Mouse (Mus musculus) kidney, postnatal 0 days (tissue): ENCODE data around the gene Carmil1. TPM values are rescaled to one million over a fixed set of nuclear protein-coding genes. Genes with fewer than 3 reads are reported as not detected.

ENCODE experiments used
- ATAC-seq: fragments of 200-750 bp; cut with Nextera tagmentation; replicated peaks from 2 replicates; pipeline ENCODE4 v1.8.0; 2017; ENCODE audit warnings: low read depth, moderate number of reproducible peaks, moderate TSS enrichment, moderate library complexity; ENCODE audit not compliant: low FRiP score
- DNase-seq: peaks from one replicate; pipeline ENCODE4 v3.0.0-alpha.2; 2016; ENCODE audit warnings: low spot score
- H3K27ac ChIP-seq: fragments of 300-500 bp; sonication (generic); 2 replicates; pipeline ENCODE4 v1.5.1; 2014; ENCODE audit warnings: mild to moderate bottlenecking
- H3K27me3 ChIP-seq: fragments of 300-500 bp; sonication (generic); 2 replicates; pipeline ENCODE4 v1.6.1; 2014; ENCODE audit warnings: low read length, mixed read lengths; ENCODE audit not compliant: insufficient read depth
- H3K36me3 ChIP-seq: fragments of 300-500 bp; sonication (generic); 2 replicates; pipeline ENCODE4 v1.6.1; 2014; ENCODE audit warnings: low read length, mixed read lengths; ENCODE audit not compliant: insufficient read depth
- H3K4me1 ChIP-seq: fragments of 300-500 bp; sonication (generic); replicated peaks from 2 replicates; pipeline ENCODE4 v1.6.1; 2014; ENCODE audit warnings: antibody characterized with exemption, low read length, mixed read lengths; ENCODE audit not compliant: insufficient read depth
- H3K4me2 ChIP-seq: fragments of 300-500 bp; sonication (generic); 2 replicates; pipeline ENCODE4 v1.6.1; 2014; ENCODE audit warnings: mild to moderate bottlenecking, low read length, moderate library complexity, mixed read lengths
- H3K4me3 ChIP-seq: fragments of 300-500 bp; sonication (generic); replicated peaks from 2 replicates; pipeline ENCODE4 v1.5.1; 2014; ENCODE audit warnings: low read depth, low read length
- H3K9ac ChIP-seq: fragments of 300-500 bp; sonication (generic); 2 replicates; pipeline ENCODE4 v1.6.1; 2014; ENCODE audit warnings: low read depth, low read length
- H3K9me3 ChIP-seq: fragments of 300-500 bp; sonication (generic); replicated peaks from 2 replicates; pipeline ENCODE4 v1.6.1; 2016; ENCODE audit warnings: low read length, inconsistent platforms, mixed read lengths
- CTCF ChIP-seq: IDR thresholded peaks from 2 replicates; pipeline ENCODE4 v1.5.1; 2016; ENCODE audit warnings: antibody characterized with exemption, low read depth, mild to moderate bottlenecking, moderate library complexity
- WGBS: fragments of 180-500 bp; shearing (Covaris S2); extraction: QIAGEN DNeasy Blood & Tissue Kit; methylation state at CpG from one replicate; pipeline ENCODE4 v1.1.7; 2014; 5-methylcytosine and 5-hydroxymethylcytosine counted together
- polyA plus RNA-seq: library from polyadenylated mRNA; unstranded; fragments of >200 nt; fragmentation: Nextera tagmentation; extraction: Ambion mirVana; gene quantifications from 2 replicates; pipeline ENCODE4 v1.2.1, GENCODE M21; 2015

The Carmil1 gene
- polyA plus RNA-seq, 1 experiment from 2014 or later: 35.4 TPM

DNA sequence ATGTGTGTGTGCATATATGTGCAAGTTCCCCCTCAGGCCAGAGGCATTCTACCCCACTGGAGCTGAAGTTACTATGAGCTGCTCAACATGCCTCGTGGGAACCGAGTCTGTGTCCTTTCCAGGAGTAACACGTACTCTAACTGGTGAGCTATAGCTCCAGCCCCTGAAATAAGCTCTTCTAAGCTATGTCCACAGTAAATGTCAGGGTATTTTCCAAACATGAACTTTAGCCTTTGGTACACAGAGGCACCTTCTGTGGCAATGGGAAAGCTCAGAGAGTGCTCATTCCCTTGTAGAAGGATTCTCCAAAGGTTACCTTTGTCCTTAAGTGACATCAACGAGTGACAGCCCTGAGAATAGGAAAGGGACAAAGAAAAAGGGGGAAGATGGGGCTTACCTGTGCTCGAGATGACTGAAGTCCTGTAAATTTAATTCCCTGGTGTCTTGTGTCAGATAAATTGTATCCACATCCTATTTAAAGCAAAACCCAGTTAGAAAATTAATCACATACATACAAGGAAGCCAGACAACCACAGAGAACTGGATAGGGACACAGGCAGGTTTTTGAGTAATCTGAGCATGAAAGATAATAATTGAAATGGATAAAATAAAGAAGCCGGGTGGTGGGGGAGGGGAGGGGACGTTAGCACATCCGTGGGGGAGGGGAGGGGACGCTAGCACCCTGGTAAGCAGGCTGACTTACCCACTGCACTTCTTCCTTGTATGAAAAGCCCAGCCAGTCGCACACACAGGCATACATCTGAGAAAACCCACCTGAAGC lies 126.1 kb downstream of the Carmil1 start:
- no peak overlapping the region for H3K27ac ChIP-seq
- H3K4me2 ChIP-seq: no peak overlapping the region
- ATAC-seq (no peak), DNase-seq (no peak)
- no peaks in the 10 kb centered on the region for H3K36me3 ChIP-seq
- no peaks in the 10 kb centered on the region for H3K4me1 ChIP-seq
- no peaks in the 10 kb centered on the region for H3K27me3 ChIP-seq
- no peak overlapping the region for H3K9ac ChIP-seq
- no peaks in the 10 kb centered on the region for H3K9me3 ChIP-seq
- WGBS: 54% methylated on average over 10 of the region's 10 CpGs
- H3K4me3 ChIP-seq: no peak overlapping the region
- TF ChIP-seq CTCF: no peak

- Histone ChIP-seq H3K9me3 (no peaks in the 10 kb centered on the region), H3K36me3 (no peaks in the 10 kb centered on the region), H3K4me3 (no peak overlapping the region), H3K27ac (no peak overlapping the region), H3K4me2 (no peak overlapping the region), H3K4me1 (no peaks in the 10 kb centered on the region), H3K27me3 (no peaks in the 10 kb centered on the region), H3K9ac (no peak overlapping the region)
- no peak for ATAC-seq
- WGBS: 75% methylated on average over 7 of the region's 7 CpGs
- DNase-seq: no peak
- TF ChIP-seq CTCF: no peak
These were observed 128.0 kb downstream of the Carmil1 start for GRCm38 (mm10) chr13:24152610-24153009.

DNA sequence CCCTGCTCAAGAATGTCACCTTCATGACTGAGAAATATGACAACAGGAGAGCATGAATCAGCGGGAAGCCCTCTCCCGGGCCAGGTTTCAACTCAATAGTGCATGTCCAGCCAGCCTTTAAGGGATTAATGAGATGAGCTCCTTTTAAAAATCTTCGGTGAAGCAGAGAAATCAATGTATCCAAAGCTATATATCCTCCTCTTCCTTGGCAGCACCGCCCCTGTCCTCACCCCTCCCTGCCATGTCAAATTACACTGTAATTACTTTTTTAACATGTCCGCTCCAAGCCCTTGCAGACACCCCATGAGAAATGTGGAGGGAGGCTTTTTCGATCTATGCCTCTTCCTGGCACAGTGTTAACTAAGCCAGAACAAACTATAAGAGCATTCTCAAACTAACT lies 129.3 kb downstream of the Carmil1 start:
- Histone ChIP-seq H3K27ac (no peak overlapping the region), H3K9me3 (no peaks in the 10 kb centered on the region), H3K9ac (no peak overlapping the region), H3K27me3 (no peaks in the 10 kb centered on the region), H3K4me3 (no peak overlapping the region), H3K4me2 (no peak overlapping the region), H3K36me3 (peaks cover 3% of the 10 kb centered on the region; the same call in 1 of the 2 replicates), H3K4me1 (no peaks in the 10 kb centered on the region)
- ATAC-seq: no peak
- DNase-seq: peak; percentile 40
- 51% methylated on average over 6 of the region's 6 CpGs for WGBS
- TF ChIP-seq CTCF: no peak

DNA sequence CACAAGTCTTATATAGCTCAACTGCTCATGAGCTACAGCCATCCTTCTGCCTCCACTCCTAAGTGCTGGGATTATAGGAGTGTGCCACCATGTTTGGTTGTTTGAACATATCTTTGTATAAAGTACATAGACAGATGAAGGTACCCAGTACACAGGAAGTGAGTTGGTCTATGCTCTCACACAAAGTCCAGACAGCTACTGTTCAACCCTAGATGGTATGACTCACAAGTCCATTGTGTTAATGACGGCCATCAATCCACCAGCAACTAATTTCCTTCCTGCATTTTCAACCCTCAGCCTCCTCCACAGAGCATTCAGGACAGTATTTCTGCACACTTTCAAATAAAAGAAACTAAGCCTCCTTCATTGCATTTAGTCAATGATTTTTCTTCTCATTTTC lies 132.0 kb downstream of the Carmil1 start:
- H3K9me3 ChIP-seq: no peaks in the 10 kb centered on the region
- no peak overlapping the region for H3K9ac ChIP-seq
- no peak overlapping the region for H3K27ac ChIP-seq
- no peak overlapping the region for H3K4me3 ChIP-seq
- no peak overlapping the region for H3K4me2 ChIP-seq
- H3K36me3 ChIP-seq: peaks cover 3% of the 10 kb centered on the region; the same call in 1 of the 2 replicates
- no peaks in the 10 kb centered on the region for H3K4me1 ChIP-seq
- no peaks in the 10 kb centered on the region for H3K27me3 ChIP-seq
- 75% methylated on average over 1 of the region's 1 CpGs for WGBS
- DNase-seq: no peak
- TF ChIP-seq CTCF: no peak
- no peak for ATAC-seq

GRCm38 (mm10) chr13:24147006-24147405 lies 133.6 kb downstream of the Carmil1 start:
- H3K36me3 ChIP-seq: peaks cover 3% of the 10 kb centered on the region; the same call in 1 of the 2 replicates
- H3K9me3 ChIP-seq: no peaks in the 10 kb centered on the region
- ATAC-seq (no peak), DNase-seq (no peak)
- no peak overlapping the region for H3K4me2 ChIP-seq
- H3K27ac ChIP-seq: no peak overlapping the region
- no peaks in the 10 kb centered on the region for H3K4me1 ChIP-seq
- no peak for TF ChIP-seq CTCF
- no peak overlapping the region for H3K9ac ChIP-seq
- H3K4me3 ChIP-seq: no peak overlapping the region
- WGBS: 88% methylated on average over 3 of the region's 3 CpGs
- no peaks in the 10 kb centered on the region for H3K27me3 ChIP-seq

DNA sequence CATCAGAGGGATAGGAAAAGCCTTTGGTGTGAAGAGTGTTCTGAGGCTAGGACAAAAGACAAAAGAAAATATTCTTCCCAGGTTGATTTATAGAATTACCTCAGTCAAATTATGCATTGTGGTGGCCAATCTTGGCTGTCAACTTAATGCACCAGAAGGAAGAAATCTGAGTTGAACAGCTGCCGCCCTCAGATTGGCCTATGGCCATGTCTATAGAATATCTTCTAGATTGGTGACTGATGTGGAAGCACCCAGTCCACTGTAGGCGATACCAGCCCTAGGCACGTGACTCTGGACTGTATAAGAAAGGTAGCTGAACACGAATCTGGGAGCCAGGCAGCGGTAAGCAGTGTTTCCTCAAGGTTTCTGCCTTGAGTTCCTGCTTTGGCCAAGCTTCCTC lies 134.1 kb downstream of the Carmil1 start:
- no peak for ATAC-seq
- no peak for DNase-seq
- WGBS: 91% methylated on average over 5 of the region's 5 CpGs
- Histone ChIP-seq H3K9me3 (no peaks in the 10 kb centered on the region), H3K27ac (no peak overlapping the region), H3K27me3 (no peaks in the 10 kb centered on the region), H3K4me1 (no peaks in the 10 kb centered on the region), H3K4me3 (no peak overlapping the region), H3K36me3 (peaks cover 3% of the 10 kb centered on the region; the same call in 1 of the 2 replicates), H3K4me2 (no peak overlapping the region), H3K9ac (no peak overlapping the region)
- TF ChIP-seq CTCF: no peak
